Mouse (Mus musculus): ENCODE results near the gene Rhoc. TPM values are rescaled to one million over a fixed set of nuclear protein-coding genes. Genes with fewer than 3 reads are reported as not detected.
"Not testable (repeated sequence)": the region's sequence is repeated elsewhere in the genome, so short reads cannot be mapped to it uniquely, and the experiment has no call there.

Gene Rhoc
- polyA plus RNA-seq, 1 experiment from 2014 or later, result 51.2 TPM

- no peak overlapping the region for H3K4me2 ChIP-seq
- 84% methylated on average over 15 of the region's 15 CpGs for WGBS
- no peak overlapping the region for H3K27ac ChIP-seq
- no peak overlapping the region for H3K4me3 ChIP-seq
- H3K4me1 ChIP-seq, result peaks cover 34% of the 10 kb centered on the region
- H3K27me3 ChIP-seq, result no peaks in the 10 kb centered on the region
- no peak overlapping the region for H3K9ac ChIP-seq
- H3K9me3 ChIP-seq (replicated peaks), result no peaks in the 10 kb centered on the region
- H3K36me3 ChIP-seq (ENCODE audit: poor library complexity, severe bottlenecking), result peaks cover 38% of the 10 kb centered on the region
- no peak for ATAC-seq
Observed at GRCm38 (mm10) chr3:104796430-104797082, 8.4 kb downstream of the Rhoc start.

- peaks cover 50% of the 10 kb centered on the region for H3K36me3 ChIP-seq (ENCODE audit: poor library complexity, severe bottlenecking)
- H3K4me3 ChIP-seq, result no peak overlapping the region
- H3K9me3 ChIP-seq (replicated peaks), result no peaks in the 10 kb centered on the region
- no peak for ATAC-seq
- 96% methylated on average over 11 of the region's 11 CpGs for WGBS
- no peaks in the 10 kb centered on the region for H3K27me3 ChIP-seq
- no peak overlapping the region for H3K9ac ChIP-seq
- no peak overlapping the region for H3K4me2 ChIP-seq
- no peak overlapping the region for H3K27ac ChIP-seq
- H3K4me1 ChIP-seq, result peaks cover 8% of the 10 kb centered on the region
Observed at GRCm38 (mm10) chr3:104800681-104801080, 12.5 kb downstream of the Rhoc start.

DNA sequence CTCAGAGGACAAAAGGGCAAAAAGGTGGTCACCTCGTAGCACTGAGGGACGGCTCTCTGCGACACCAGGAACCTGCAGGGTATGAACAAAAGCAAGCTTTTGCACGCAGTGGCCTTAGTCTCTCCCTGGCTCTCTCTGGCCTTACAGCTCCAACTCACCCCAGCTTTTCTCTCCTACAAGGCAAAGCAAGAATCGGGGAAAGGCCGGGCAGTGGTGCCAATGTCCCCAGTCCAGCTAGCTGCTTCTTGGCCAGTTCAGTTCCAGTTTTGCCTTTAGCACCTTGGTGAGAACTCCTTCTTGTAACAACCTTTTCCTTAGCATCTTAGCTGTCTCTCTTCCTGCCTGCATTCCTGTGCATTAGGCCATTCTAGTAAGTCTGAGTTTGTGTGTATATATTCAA lies 13.3 kb downstream of the Rhoc start:
- Histone ChIP-seq H3K9me3 (replicated peaks) (no peaks in the 10 kb centered on the region), H3K36me3 (ENCODE audit: poor library complexity, severe bottlenecking) (peaks cover 48% of the 10 kb centered on the region)

DNA sequence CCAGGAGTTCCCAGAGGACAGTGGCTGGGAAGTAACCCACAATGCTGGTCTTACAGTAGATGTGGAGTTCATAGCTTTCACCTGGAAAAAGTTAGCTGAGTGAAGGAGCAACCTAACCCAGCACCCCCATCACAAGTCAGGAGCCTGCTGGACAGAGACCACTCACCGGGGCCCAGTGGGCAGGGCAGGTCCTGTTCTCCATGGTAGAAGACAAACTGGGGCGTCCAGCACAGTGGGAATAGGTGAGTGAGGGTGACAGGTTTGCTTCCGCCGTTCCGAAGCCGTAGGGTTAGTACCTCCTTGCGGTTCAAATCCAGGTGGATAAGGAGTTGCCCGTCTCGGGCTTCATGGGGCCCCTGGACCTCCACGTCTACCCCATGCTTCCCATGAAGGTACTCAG lies 16.1 kb downstream of the Rhoc start:
- no peaks in the 10 kb centered on the region for H3K27me3 ChIP-seq
- 94% methylated on average over 10 of the region's 10 CpGs for WGBS
- H3K36me3 ChIP-seq (ENCODE audit: poor library complexity, severe bottlenecking), result peaks cover 31% of the 10 kb centered on the region
- H3K4me2 ChIP-seq, result no peak overlapping the region
- no peak overlapping the region for H3K27ac ChIP-seq
- no peak overlapping the region for H3K4me3 ChIP-seq
- H3K9ac ChIP-seq, result no peak overlapping the region
- no peaks in the 10 kb centered on the region for H3K4me1 ChIP-seq
- no peak for ATAC-seq
- no peaks in the 10 kb centered on the region for H3K9me3 ChIP-seq (replicated peaks)

More for the DNA sequence above, 13.3 kb downstream of the Rhoc start:
- Histone ChIP-seq H3K4me3 (no peak overlapping the region), H3K4me2 (no peak overlapping the region), H3K9ac (no peak overlapping the region), H3K27me3 (no peaks in the 10 kb centered on the region), H3K27ac (no peak overlapping the region), H3K4me1 (no peaks in the 10 kb centered on the region; the same call in 1 of the 2 replicates)
- 93% methylated on average over 6 of the region's 6 CpGs for WGBS
- no peak for ATAC-seq

DNA sequence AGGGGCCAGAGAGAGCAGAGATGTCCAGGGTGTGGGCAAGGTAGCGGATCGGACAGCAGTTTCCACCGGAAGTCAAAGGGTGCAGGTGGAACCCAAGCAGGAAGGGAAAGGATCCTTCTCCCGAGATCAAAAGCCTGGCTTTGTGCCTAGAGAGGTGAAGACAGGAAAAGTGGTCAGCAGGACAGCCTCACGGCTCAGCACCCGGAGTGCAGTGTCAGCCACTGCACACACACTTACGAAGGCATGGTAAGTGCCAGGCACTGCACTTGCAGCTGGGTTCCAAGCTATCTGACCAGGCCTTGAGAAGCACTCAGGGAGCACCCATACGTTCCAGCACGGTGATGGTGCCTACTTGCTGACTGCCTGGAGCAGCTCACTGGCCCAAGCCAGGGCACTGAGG lies 17.4 kb downstream of the Rhoc start:
- H3K4me3 ChIP-seq, result no peak overlapping the region
- no peak for ATAC-seq
- no peak overlapping the region for H3K9ac ChIP-seq
- WGBS, result 90% methylated on average over 9 of the region's 9 CpGs
- peaks cover 21% of the 10 kb centered on the region; the same call in 1 of the 2 replicates for H3K36me3 ChIP-seq (ENCODE audit: poor library complexity, severe bottlenecking)
- no peak overlapping the region for H3K27ac ChIP-seq
- H3K9me3 ChIP-seq (replicated peaks), result no peaks in the 10 kb centered on the region
- H3K27me3 ChIP-seq, result no peaks in the 10 kb centered on the region
- H3K4me2 ChIP-seq, result no peak overlapping the region
- no peaks in the 10 kb centered on the region for H3K4me1 ChIP-seq

- Histone ChIP-seq H3K9me3 (replicated peaks) (no peaks in the 10 kb centered on the region), H3K27ac (no peak overlapping the region), H3K36me3 (ENCODE audit: poor library complexity, severe bottlenecking) (no peaks in the 10 kb centered on the region), H3K4me2 (no peak overlapping the region), H3K4me1 (peaks cover 1% of the 10 kb centered on the region; the same call in 1 of the 2 replicates), H3K9ac (no peak overlapping the region), H3K27me3 (no peaks in the 10 kb centered on the region), H3K4me3 (no peak overlapping the region)
- no peak for ATAC-seq
- WGBS, result 17% methylated on average over 3 of the region's 3 CpGs
Observed at GRCm38 (mm10) chr3:104811752-104812151, 23.6 kb downstream of the Rhoc start.

GRCm38 (mm10) chr3:104812254-104812653 lies 24.1 kb downstream of the Rhoc start:
- H3K36me3 ChIP-seq (ENCODE audit: poor library complexity, severe bottlenecking), result no peaks in the 10 kb centered on the region
- ATAC-seq, result no peak
- H3K4me3 ChIP-seq, result no peak overlapping the region
- H3K27me3 ChIP-seq, result no peaks in the 10 kb centered on the region
- no peak overlapping the region for H3K9ac ChIP-seq
- peaks cover 6% of the 10 kb centered on the region for H3K4me1 ChIP-seq
- 86% methylated on average over 4 of the region's 4 CpGs for WGBS
- no peak overlapping the region for H3K27ac ChIP-seq
- H3K9me3 ChIP-seq (replicated peaks), result no peaks in the 10 kb centered on the region
- H3K4me2 ChIP-seq, result no peak overlapping the region

DNA sequence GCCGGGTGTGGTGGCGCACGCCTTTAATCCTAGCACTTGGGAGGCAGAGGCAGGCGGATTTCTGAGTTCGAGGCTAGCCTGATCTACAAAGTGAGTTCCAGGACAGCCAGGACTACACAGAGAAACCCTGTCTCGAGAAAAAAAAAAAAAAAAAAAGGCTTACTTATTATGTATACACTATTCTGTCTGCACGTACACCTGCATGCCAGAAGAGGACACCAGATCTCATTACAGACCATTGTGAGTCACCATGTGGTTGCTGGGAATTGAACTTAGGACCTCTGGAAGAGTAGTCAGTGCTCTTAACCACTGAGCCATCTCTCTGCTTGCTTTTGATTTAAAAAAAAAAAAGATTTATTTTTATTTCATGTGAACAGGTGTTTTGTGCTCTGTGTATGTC lies 25.1 kb downstream of the Rhoc start:
- H3K4me3 ChIP-seq; H3K9ac ChIP-seq; ATAC-seq; H3K27me3 ChIP-seq; H3K9me3 ChIP-seq (replicated peaks); H3K36me3 ChIP-seq (ENCODE audit: poor library complexity, severe bottlenecking); H3K27ac ChIP-seq; H3K4me2 ChIP-seq: not testable (repeated sequence)
- peaks cover 11% of the 10 kb centered on the region for H3K4me1 ChIP-seq
- WGBS, result 89% methylated on average over 7 of the region's 7 CpGs

DNA sequence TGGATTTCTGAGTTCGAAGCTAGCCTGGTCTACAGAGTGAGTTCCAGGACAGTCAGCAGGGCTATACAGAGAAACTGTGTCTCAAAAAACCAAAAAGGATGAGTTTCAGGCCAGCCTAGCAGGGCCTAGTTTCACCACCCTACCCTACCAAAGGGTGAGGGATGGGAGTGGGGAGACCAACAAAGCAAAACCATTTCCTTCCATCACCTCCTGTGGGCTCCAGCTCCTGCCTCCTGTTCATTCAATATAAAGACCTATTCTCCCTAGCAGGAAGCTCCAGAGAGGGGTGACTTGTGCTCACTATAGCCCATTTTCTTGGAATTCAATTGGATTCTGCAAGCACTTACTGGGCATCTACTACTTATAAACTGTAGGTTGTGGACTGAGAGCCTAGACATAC lies 26.6 kb downstream of the Rhoc start:
- Histone ChIP-seq H3K27me3 (no peaks in the 10 kb centered on the region), H3K4me2 (no peak overlapping the region), H3K9me3 (replicated peaks) (no peaks in the 10 kb centered on the region), H3K4me1 (peaks cover 18% of the 10 kb centered on the region), H3K4me3 (no peak overlapping the region), H3K36me3 (ENCODE audit: poor library complexity, severe bottlenecking) (no peaks in the 10 kb centered on the region), H3K27ac (no peak overlapping the region), H3K9ac (no peak overlapping the region)
- no peak for ATAC-seq
- 94% methylated on average over 1 of the region's 1 CpGs for WGBS

GRCm38 (mm10) chr3:104815346-104815745 lies 27.2 kb downstream of the Rhoc start:
- H3K4me3 ChIP-seq, result no peak overlapping the region
- H3K4me1 ChIP-seq, result peaks cover 18% of the 10 kb centered on the region
- no peaks in the 10 kb centered on the region for H3K27me3 ChIP-seq
- no peaks in the 10 kb centered on the region for H3K36me3 ChIP-seq (ENCODE audit: poor library complexity, severe bottlenecking)
- no peak overlapping the region for H3K9ac ChIP-seq
- no peak overlapping the region for H3K27ac ChIP-seq
- H3K4me2 ChIP-seq, result no peak overlapping the region
- ATAC-seq, result no peak
- 93% methylated on average over 2 of the region's 2 CpGs for WGBS
- H3K9me3 ChIP-seq (replicated peaks), result no peaks in the 10 kb centered on the region

GRCm38 (mm10) chr3:104816130-104816529 lies 28.0 kb downstream of the Rhoc start:
- H3K4me1 ChIP-seq, result peaks cover 18% of the 10 kb centered on the region
- no peak overlapping the region for H3K4me3 ChIP-seq
- H3K27ac ChIP-seq, result no peak overlapping the region
- 92% methylated on average over 7 of the region's 7 CpGs for WGBS
- no peaks in the 10 kb centered on the region for H3K27me3 ChIP-seq
- H3K36me3 ChIP-seq (ENCODE audit: poor library complexity, severe bottlenecking), result peaks cover 6% of the 10 kb centered on the region; the same call in 1 of the 2 replicates
- H3K4me2 ChIP-seq, result no peak overlapping the region
- no peaks in the 10 kb centered on the region for H3K9me3 ChIP-seq (replicated peaks)
- no peak for ATAC-seq
- no peak overlapping the region for H3K9ac ChIP-seq

DNA sequence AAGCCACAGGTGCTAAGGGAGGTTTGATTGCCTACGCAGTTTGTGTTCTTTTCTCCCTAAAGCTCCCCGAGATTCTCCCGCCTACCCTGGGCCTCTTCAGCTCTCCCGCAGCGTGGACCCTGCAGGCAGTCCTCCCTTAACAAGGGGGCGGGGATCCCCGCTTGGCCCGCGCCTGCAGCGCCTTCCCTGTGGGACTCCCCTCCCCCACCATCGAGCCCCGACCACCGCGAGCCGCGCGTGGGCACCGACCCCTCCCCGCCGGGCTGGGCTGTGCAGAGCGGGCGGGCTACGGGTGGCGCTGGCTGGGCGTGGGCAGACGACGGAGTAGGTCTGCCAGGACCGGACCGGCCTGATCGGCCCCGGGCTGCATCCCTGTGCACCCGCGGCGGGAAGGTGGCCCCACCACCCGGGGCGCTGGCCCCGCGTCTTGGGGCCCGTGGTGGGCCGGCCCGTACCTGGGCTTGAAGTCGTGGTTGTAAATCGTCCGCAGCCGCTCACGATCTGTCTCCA lies 29.4 kb downstream of the Rhoc start:
- Histone ChIP-seq H3K27ac (peak overlapping the region; percentile 40; the same call in 1 of the 2 replicates), H3K9me3 (replicated peaks) (no peaks in the 10 kb centered on the region), H3K4me2 (peak overlapping the region; percentile 98), H3K4me1 (peaks cover 18% of the 10 kb centered on the region), H3K9ac (peak overlapping the region; percentile 89), H3K4me3 (peak overlapping the region; percentile 77), H3K27me3 (no peaks in the 10 kb centered on the region), H3K36me3 (ENCODE audit: poor library complexity, severe bottlenecking) (peaks cover 14% of the 10 kb centered on the region)
- peak; percentile 85 for ATAC-seq
- under 1% methylated on average over 46 of the region's 46 CpGs for WGBS
